Mouse (Mus musculus) lung, postnatal 0 days (tissue): ENCODE data around the gene Itpr1. TPM values are rescaled to one million over a fixed set of nuclear protein-coding genes. Genes with fewer than 3 reads are reported as not detected.
A peak's percentile ranks its signal among the peaks of the same experiment; 100 is the strongest.

Source experiments
- ATAC-seq: fragments of 200-750 bp; cut with Nextera tagmentation; 2 replicates; pipeline ENCODE4 v1.8.0; 2017; ENCODE audit warnings: moderate library complexity
- DNase-seq: peaks from one replicate; pipeline ENCODE4 v3.0.0-alpha.2; 2016; ENCODE audit warnings: low spot score
- H3K27ac ChIP-seq: fragments of 300-500 bp; sonication (generic); 2 replicates; pipeline ENCODE4 v1.5.1; 2014; ENCODE audit warnings: antibody characterized with exemption, mild to moderate bottlenecking, low read length, mixed read lengths
- H3K27me3 ChIP-seq: fragments of 300-500 bp; sonication (generic); replicated peaks from 2 replicates; pipeline ENCODE4 v1.6.1; 2014; ENCODE audit warnings: low read length, mixed read lengths; ENCODE audit not compliant: insufficient read depth
- H3K36me3 ChIP-seq: fragments of 300-500 bp; sonication (generic); 2 replicates; pipeline ENCODE4 v1.6.1; 2014; ENCODE audit warnings: low read length, mixed read lengths; ENCODE audit not compliant: insufficient read depth
- H3K4me1 ChIP-seq: fragments of 300-500 bp; sonication (generic); 2 replicates; pipeline ENCODE4 v1.6.1; 2014; ENCODE audit warnings: antibody characterized with exemption, low read depth, low read length, mixed read lengths; ENCODE audit not compliant: insufficient read depth
- H3K4me2 ChIP-seq: fragments of 300-500 bp; sonication (generic); replicated peaks from 2 replicates; pipeline ENCODE4 v1.6.1; 2014; ENCODE audit warnings: low read depth, mild to moderate bottlenecking, low read length, moderate library complexity, mixed read lengths
- H3K4me3 ChIP-seq: fragments of 300-500 bp; sonication (generic); 2 replicates; pipeline ENCODE4 v1.5.1; 2014; ENCODE audit warnings: low read depth, low read length
- H3K9ac ChIP-seq: fragments of 300-500 bp; sonication (generic); replicated peaks from 2 replicates; pipeline ENCODE4 v1.6.1; 2014; ENCODE audit warnings: low read depth, mild to moderate bottlenecking
- H3K9me3 ChIP-seq: fragments of 300-500 bp; sonication (generic); 2 replicates; pipeline ENCODE4 v1.6.1; 2016; ENCODE audit warnings: low read length, mixed read lengths
- CTCF ChIP-seq: IDR thresholded peaks from 2 replicates; pipeline ENCODE4 v1.5.1; 2016; ENCODE audit warnings: antibody characterized with exemption, mild to moderate bottlenecking
- EP300 ChIP-seq: IDR thresholded peaks from 2 replicates; pipeline ENCODE4 v1.6.1; 2016; ENCODE audit warnings: antibody characterized with exemption, mild to moderate bottlenecking, control low read depth
- WGBS: fragments of 180-500 bp; shearing (Covaris S2); extraction: QIAGEN DNeasy Blood & Tissue Kit; methylation state at CpG from one replicate; pipeline ENCODE4 v1.1.7; 2014; 5-methylcytosine and 5-hydroxymethylcytosine counted together
- polyA plus RNA-seq: library from polyadenylated mRNA; unstranded; fragments of >200 nt; fragmentation: Nextera tagmentation; extraction: Ambion mirVana; gene quantifications from 2 replicates; pipeline ENCODE4 v1.2.1, GENCODE M21; 2015

Gene Itpr1
- polyA plus RNA-seq, 1 experiment from 2014 or later = 9.2 TPM

- DNase-seq = no peak
- WGBS = 72% methylated on average over 7 of the region's 7 CpGs
- H3K9ac ChIP-seq = no peak overlapping the region
- TF ChIP-seq CTCF (peak; percentile 14; the same call in 1 of the 2 replicates), EP300 (no peak)
- no peak overlapping the region for H3K4me2 ChIP-seq
- no peak overlapping the region for H3K4me3 ChIP-seq
- no peak overlapping the region for H3K27ac ChIP-seq
- H3K36me3 ChIP-seq = peaks cover 5% of the 10 kb centered on the region; the same call in 1 of the 2 replicates
- H3K9me3 ChIP-seq = no peaks in the 10 kb centered on the region
- H3K27me3 ChIP-seq = no peaks in the 10 kb centered on the region
- ATAC-seq = no peak
- no peaks in the 10 kb centered on the region for H3K4me1 ChIP-seq
Observed at GRCm38 (mm10) chr6:108374019-108374418, 161.1 kb downstream of the Itpr1 start.

GRCm38 (mm10) chr6:108379041-108379440 is 166.1 kb downstream of the Itpr1 start:
- TF ChIP-seq EP300 (no peak), CTCF (no peak)
- Histone ChIP-seq H3K4me1 (no peaks in the 10 kb centered on the region), H3K9ac (no peak overlapping the region), H3K27ac (peak overlapping the region; percentile 34; the same call in 1 of the 2 replicates), H3K27me3 (no peaks in the 10 kb centered on the region), H3K4me2 (no peak overlapping the region), H3K9me3 (no peaks in the 10 kb centered on the region), H3K4me3 (no peak overlapping the region), H3K36me3 (peaks cover 16% of the 10 kb centered on the region; the same call in 1 of the 2 replicates)
- WGBS = 61% methylated on average over 3 of the region's 3 CpGs
- ATAC-seq = peak; percentile 79
- peak; percentile 74 for DNase-seq

DNA sequence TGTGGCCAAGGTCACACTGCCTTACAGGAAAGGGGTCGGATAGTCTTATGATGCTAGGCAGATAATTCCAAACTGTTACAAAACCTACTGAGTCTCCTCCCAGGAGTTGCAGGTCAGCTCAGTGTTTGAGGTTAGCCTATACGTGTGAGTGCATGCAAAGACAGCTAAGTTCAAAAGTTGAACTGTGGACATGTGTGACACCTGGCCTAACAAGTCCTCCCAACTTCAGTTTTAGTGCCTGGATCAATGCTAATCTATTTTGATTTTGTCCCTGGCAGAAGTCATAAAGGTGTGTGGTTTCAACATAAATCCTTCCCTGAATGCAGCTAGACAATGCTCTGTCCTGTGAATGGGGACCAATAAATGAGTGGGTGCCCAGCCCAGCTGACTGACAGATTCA is 167.3 kb downstream of the Itpr1 start:
- Histone ChIP-seq H3K9me3 (no peaks in the 10 kb centered on the region), H3K4me2 (no peak overlapping the region), H3K27me3 (no peaks in the 10 kb centered on the region), H3K4me3 (no peak overlapping the region), H3K9ac (no peak overlapping the region), H3K36me3 (peaks cover 16% of the 10 kb centered on the region; the same call in 1 of the 2 replicates), H3K27ac (no peak overlapping the region), H3K4me1 (no peaks in the 10 kb centered on the region)
- TF ChIP-seq CTCF = no peak
- TF ChIP-seq EP300 = no peak
- DNase-seq (no peak), ATAC-seq (no peak)
- WGBS = 51% methylated on average over 2 of the region's 2 CpGs

DNA sequence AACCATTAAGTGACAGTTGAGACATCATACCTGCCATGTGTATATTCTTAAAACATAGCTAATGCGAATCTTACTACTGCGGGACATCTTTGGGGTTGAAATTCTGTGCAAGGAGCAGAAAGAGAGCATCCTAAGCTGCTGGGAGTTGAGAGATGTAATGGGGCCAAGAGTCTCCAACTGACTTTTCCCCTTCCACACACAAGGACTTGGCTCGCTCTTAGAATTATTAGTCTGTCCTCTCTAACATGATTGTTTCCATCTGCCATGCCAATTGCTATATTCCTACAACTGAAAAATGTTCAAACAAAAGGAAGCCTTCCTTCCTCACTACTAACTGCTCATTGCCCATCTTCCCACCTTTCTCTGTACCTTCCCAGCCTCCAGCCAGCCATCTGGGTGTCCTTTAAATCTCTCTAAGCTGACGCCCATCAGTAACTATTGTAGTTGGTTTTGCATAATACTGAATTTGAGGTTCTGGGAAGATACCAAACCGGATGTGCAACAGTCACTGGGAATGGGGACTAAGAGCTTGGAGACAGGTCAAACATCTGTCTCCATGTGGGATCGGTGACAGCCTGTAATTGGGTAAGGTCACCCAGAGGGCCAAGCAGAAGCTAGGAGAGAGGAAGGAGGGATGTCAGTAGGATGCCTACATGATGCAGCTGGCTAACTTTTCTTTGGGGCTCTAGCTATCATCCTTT is 177.9 kb downstream of the Itpr1 start:
- Histone ChIP-seq H3K9ac (no peak overlapping the region), H3K36me3 (peaks cover 9% of the 10 kb centered on the region), H3K4me3 (no peak overlapping the region), H3K4me2 (no peak overlapping the region), H3K9me3 (no peaks in the 10 kb centered on the region), H3K27ac (no peak overlapping the region), H3K4me1 (no peaks in the 10 kb centered on the region), H3K27me3 (no peaks in the 10 kb centered on the region)
- peak; percentile 67 for DNase-seq
- TF ChIP-seq EP300 (0 out of 2 replicates have a peak, but pooled peaks have one; percentile 35), CTCF (no peak)
- peak; percentile 82 for ATAC-seq
- 57% methylated on average over 6 of the region's 6 CpGs for WGBS

GRCm38 (mm10) chr6:108393131-108393530 is 180.2 kb downstream of the Itpr1 start:
- TF ChIP-seq CTCF (no peak), EP300 (no peak)
- DNase-seq = peak; percentile 70
- Histone ChIP-seq H3K27ac (no peak overlapping the region), H3K9ac (no peak overlapping the region), H3K4me3 (no peak overlapping the region), H3K4me2 (no peak overlapping the region), H3K36me3 (peaks cover 15% of the 10 kb centered on the region), H3K9me3 (no peaks in the 10 kb centered on the region), H3K27me3 (no peaks in the 10 kb centered on the region), H3K4me1 (no peaks in the 10 kb centered on the region)
- ATAC-seq = peak; percentile 62
- 65% methylated on average over 8 of the region's 8 CpGs for WGBS

DNA sequence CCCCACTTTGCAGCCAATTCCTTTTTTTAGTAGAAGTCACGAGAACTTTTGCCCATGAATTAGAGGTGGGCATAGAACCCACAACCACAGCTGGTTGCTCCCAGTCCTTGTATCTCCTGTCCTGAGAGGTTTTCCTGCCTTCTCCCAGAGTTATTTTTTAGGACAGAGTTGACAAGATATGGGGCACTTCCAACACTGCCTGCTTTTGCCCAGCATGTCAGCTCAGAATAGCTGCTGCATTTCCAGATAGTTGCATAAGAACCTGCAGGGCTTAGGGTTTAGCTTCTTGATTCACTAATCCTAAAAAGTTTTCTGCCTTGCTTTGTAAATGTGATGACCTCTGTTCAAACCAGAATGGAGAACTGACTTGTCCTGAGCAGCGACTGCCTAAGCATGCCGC is 185.1 kb downstream of the Itpr1 start:
- Histone ChIP-seq H3K4me3 (no peak overlapping the region), H3K36me3 (peaks cover 15% of the 10 kb centered on the region; the same call in 1 of the 2 replicates), H3K4me1 (no peaks in the 10 kb centered on the region), H3K27me3 (no peaks in the 10 kb centered on the region), H3K27ac (no peak overlapping the region), H3K9me3 (no peaks in the 10 kb centered on the region), H3K9ac (no peak overlapping the region), H3K4me2 (no peak overlapping the region)
- ATAC-seq = no peak
- WGBS = 85% methylated on average over 3 of the region's 3 CpGs
- no peak for DNase-seq
- no peak for TF ChIP-seq CTCF
- no peak for TF ChIP-seq EP300
